Mouse (Mus musculus) limb, embryonic 14.5 days (tissue): Measurements from ENCODE around the gene Otulin. TPM values are rescaled to one million over a fixed set of nuclear protein-coding genes. Genes with fewer than 3 reads are reported as not detected.

Experiments used
- ATAC-seq: fragments of 200-750 bp; cut with Nextera tagmentation; 2 replicates; pipeline ENCODE4 v1.8.0; 2017; ENCODE audit warnings: low read depth, moderate number of reproducible peaks, moderate TSS enrichment; ENCODE audit not compliant: low FRiP score
- DNase-seq: peaks from one replicate; pipeline ENCODE4 v3.0.0-alpha.2; 2015; ENCODE audit warnings: low spot score
- H3K27ac ChIP-seq: fragments of 300-500 bp; sonication (generic); replicated peaks from 2 replicates; pipeline ENCODE4 v1.5.1; 2014; ENCODE audit warnings: low read depth, mild to moderate bottlenecking, low read length, moderate library complexity, mixed read lengths
- H3K27me3 ChIP-seq: fragments of 300-500 bp; sonication (generic); 2 replicates; pipeline ENCODE4 v1.6.1; 2014; ENCODE audit warnings: low read length, mixed read lengths; ENCODE audit not compliant: control insufficient read depth, insufficient read depth
- H3K36me3 ChIP-seq: fragments of 300-500 bp; sonication (generic); 2 replicates; pipeline ENCODE4 v1.6.1; 2014; ENCODE audit warnings: mild to moderate bottlenecking, low read length, moderate library complexity, mixed read lengths; ENCODE audit not compliant: control insufficient read depth, insufficient read depth
- H3K4me1 ChIP-seq: fragments of 300-500 bp; sonication (generic); 2 replicates; pipeline ENCODE4 v1.6.1; 2014; ENCODE audit warnings: antibody characterized with exemption, low read length, mixed read lengths; ENCODE audit not compliant: control insufficient read depth, insufficient read depth
- H3K4me2 ChIP-seq: fragments of 300-500 bp; sonication (generic); replicated peaks from 2 replicates; pipeline ENCODE4 v1.6.1; 2014; ENCODE audit warnings: low read depth, mild to moderate bottlenecking, low read length, moderate library complexity; ENCODE audit not compliant: severe bottlenecking
- H3K4me3 ChIP-seq: fragments of 300-500 bp; sonication (generic); replicated peaks from 2 replicates; pipeline ENCODE4 v1.5.1; 2014; ENCODE audit warnings: low read length
- H3K9ac ChIP-seq: fragments of 300-500 bp; sonication (generic); 2 replicates; pipeline ENCODE4 v1.6.1; 2014; ENCODE audit warnings: mild to moderate bottlenecking, low read depth, low read length, moderate library complexity; ENCODE audit not compliant: severe bottlenecking
- H3K9me3 ChIP-seq: fragments of 300-500 bp; sonication (generic); 2 replicates; pipeline ENCODE4 v1.6.1; 2016; ENCODE audit warnings: low read length; ENCODE audit not compliant: control insufficient read depth
- POLR2A ChIP-seq: fragments of 200-500 bp; IDR thresholded peaks from 2 replicates; pipeline ENCODE4 v1.8.0; 2012; ENCODE audit warnings: inconsistent platforms, mild to moderate bottlenecking, moderate library complexity, borderline replicate concordance; ENCODE audit not compliant: insufficient read depth, insufficient read length; ENCODE audit errors: extremely low read depth
- WGBS: fragments of 180-500 bp; shearing (Covaris S2); extraction: QIAGEN DNeasy Blood & Tissue Kit; methylation state at CpG from one replicate; pipeline ENCODE4 v1.1.7; 2014; 5-methylcytosine and 5-hydroxymethylcytosine counted together
- microRNA-seq: library from miRNA; unstranded; fragments of <30 nt; microRNA quantifications from one replicate; pipeline ENCODE4, GENCODE M21; 2016
- polyA plus RNA-seq, 2 experiments: library from polyadenylated mRNA; depleted of rRNA in 1 of 2; stranded (reverse) in 1 of 2; unstranded in 1 of 2; fragments of >200 nt; fragmentation: Nextera tagmentation in 1 of 2; extraction: Ambion mirVana in 1 of 2; gene quantifications; 2 replicates each; pipeline versions ENCODE4 v1.2.1 to v1.2.3; 2012 to 2014

The Otulin gene
- polyA plus RNA-seq, 2 experiments: 25.7 to 43.0 TPM

GRCm38 (mm10) chr15:27493516-27493915 is 137.0 kb downstream of the Otulin start:
- no peak for TF ChIP-seq POLR2A
- H3K4me1 ChIP-seq: no peaks in the 10 kb centered on the region
- H3K27me3 ChIP-seq: no peaks in the 10 kb centered on the region
- H3K27ac ChIP-seq: no peak overlapping the region
- no peaks in the 10 kb centered on the region for H3K9me3 ChIP-seq
- no peak for DNase-seq
- no peak overlapping the region for H3K9ac ChIP-seq
- ATAC-seq: no peak
- no peaks in the 10 kb centered on the region for H3K36me3 ChIP-seq
- 69% methylated on average over 10 of the region's 10 CpGs for WGBS
- no peak overlapping the region for H3K4me3 ChIP-seq
- no peak overlapping the region for H3K4me2 ChIP-seq

GRCm38 (mm10) chr15:27492734-27493133 is 137.8 kb downstream of the Otulin start:
- no peaks in the 10 kb centered on the region for H3K36me3 ChIP-seq
- no peaks in the 10 kb centered on the region for H3K9me3 ChIP-seq
- H3K4me3 ChIP-seq: no peak overlapping the region
- no peak overlapping the region for H3K27ac ChIP-seq
- no peak overlapping the region for H3K9ac ChIP-seq
- DNase-seq (no peak), ATAC-seq (no peak)
- no peaks in the 10 kb centered on the region for H3K27me3 ChIP-seq
- no peak for TF ChIP-seq POLR2A
- H3K4me1 ChIP-seq: no peaks in the 10 kb centered on the region
- no peak overlapping the region for H3K4me2 ChIP-seq
- 69% methylated on average over 1 of the region's 1 CpGs for WGBS

Small RNA genes within 50 kb of the gene (microRNA-seq; reads per million reads assigned to microRNA genes)
- gene Mir7117: not detected

Other genes starting within 250 kb of the Otulin start
- gene Ank, start 164.0 kb downstream of the Otulin start, polyA plus RNA-seq (2012; rRNA removed): 19.4 and 22.4 TPM in 2 replicates
- 11.3 and 12.3 TPM in 2 replicates for gene Ank, start 164.0 kb downstream of the Otulin start, polyA plus RNA-seq (2014; fragmentation: Nextera tagmentation; extraction: Ambion mirVana)
- 9.0 and 9.6 TPM in 2 replicates for gene Otulinl, start 50.9 kb upstream of the Otulin start, polyA plus RNA-seq (2012; rRNA removed)
- gene Otulinl, start 50.9 kb upstream of the Otulin start, polyA plus RNA-seq (2014; fragmentation: Nextera tagmentation; extraction: Ambion mirVana): 20.6 and 24.4 TPM in 2 replicates